Mouse (Mus musculus) adrenal gland, postnatal 10 days (tissue): Measurements from ENCODE around the gene Klhl26. TPM values are rescaled to one million over a fixed set of nuclear protein-coding genes. Genes with fewer than 3 reads are reported as not detected.
"Not testable (repeated sequence)": the region's sequence is repeated elsewhere in the genome, so short reads cannot be mapped to it uniquely, and the experiment has no call there.

Experiments used
- DNase-seq: peaks from one replicate; pipeline ENCODE4 v3.0.0; 2021; ENCODE audit warnings: mixed read lengths
- long read RNA-seq, 2 experiments: library from polyadenylated mRNA; stranded (forward); transcript quantifications; one replicate each; pipeline ENCODE4 v2.0.0; 2021
- total RNA-seq, 2 experiments: library from RNA; stranded (reverse); gene quantifications; 2 replicates each; pipeline ENCODE4 v1.2.3; 2021

Gene Klhl26
- total RNA-seq = 10 to 100 TPM; 14.0 to 15.1 TPM
- long read RNA-seq, experiment 1, transcript Klhl26-201 (3 exons, 2,991 nt) = major isoform, 19 of 53 reads
- long read RNA-seq, experiment 1, partial matches to known transcripts = 0 of 53 reads
- long read RNA-seq, experiment 1, other reads (novel, unspliced or antisense) = 33 of 53 reads
- long read RNA-seq, experiment 2, transcript Klhl26-201 (3 exons, 2,991 nt) = major isoform, 14 of 29 reads
- long read RNA-seq, experiment 2, partial matches to known transcripts = 0 of 29 reads
- long read RNA-seq, experiment 2, other reads (novel, unspliced or antisense) = 11 of 29 reads

- peak; percentile 98 for DNase-seq
Observed at GRCm38 (mm10) chr8:70476333-70477268, at the start of gene Klhl26. Gene Klhl26 (minus strand): TSS chr8:70476968.

GRCm38 (mm10) chr8:70522592-70523403 lies 46.0 kb upstream of the Klhl26 start:
- DNase-seq = peak; percentile 97

- DNase-seq = no peak
Observed at GRCm38 (mm10) chr8:70519606-70520005, 42.8 kb upstream of the Klhl26 start.

GRCm38 (mm10) chr8:70519043-70519442 lies 42.3 kb upstream of the Klhl26 start:
- no peak for DNase-seq

- DNase-seq = no peak
Observed at GRCm38 (mm10) chr8:70517940-70518643, 41.3 kb upstream of the Klhl26 start.

GRCm38 (mm10) chr8:70513441-70513840 lies 36.7 kb upstream of the Klhl26 start:
- DNase-seq = peak; percentile 74

GRCm38 (mm10) chr8:70512253-70512903 lies 35.6 kb upstream of the Klhl26 start:
- no peak for DNase-seq

GRCm38 (mm10) chr8:70511770-70512169 lies 35.0 kb upstream of the Klhl26 start:
- DNase-seq = no peak

GRCm38 (mm10) chr8:70511174-70511573 lies 34.4 kb upstream of the Klhl26 start:
- DNase-seq = not testable (repeated sequence)

GRCm38 (mm10) chr8:70510228-70510915 lies 33.6 kb upstream of the Klhl26 start, which contains the start of gene Uba52:
Gene Uba52 (minus strand): TSS chr8:70510801.
- peak; percentile 98 for DNase-seq

GRCm38 (mm10) chr8:70509281-70509952 lies 32.6 kb upstream of the Klhl26 start:
- DNase-seq = no peak

GRCm38 (mm10) chr8:70507027-70507393 lies 30.2 kb upstream of the Klhl26 start:
- DNase-seq = no peak

GRCm38 (mm10) chr8:70506328-70507026 lies 29.7 kb upstream of the Klhl26 start, which contains the start of gene Rex1bd:
Gene Rex1bd (minus strand): TSS chr8:70506752.
- peak; percentile 95 for DNase-seq

GRCm38 (mm10) chr8:70505698-70506327 lies 29.0 kb upstream of the Klhl26 start:
- DNase-seq = no peak

GRCm38 (mm10) chr8:70504851-70505250 lies 28.1 kb upstream of the Klhl26 start:
- DNase-seq = peak; percentile 90

- DNase-seq = peak; percentile 81
Observed at GRCm38 (mm10) chr8:70504291-70504716, 27.5 kb upstream of the Klhl26 start.

- DNase-seq = peak; percentile 83
Observed at GRCm38 (mm10) chr8:70503062-70503750, 26.4 kb upstream of the Klhl26 start.

GRCm38 (mm10) chr8:70502540-70502939 lies 25.8 kb upstream of the Klhl26 start:
- DNase-seq = no peak
